Comparison of ENCODE assay signal across 28 mouse cellular contexts in genomic region chr10:82741354-82741753, GRCm38 (mm10). TPM values are rescaled to one million over a fixed set of nuclear protein-coding genes. Genes with fewer than 3 reads are reported as not detected.
DNase-seq lines count a peak whose midpoint lies in the region; ATAC-seq and TF ChIP-seq lines count a peak whose summit lies in the region.
"Had no signal": no experiment of that assay in that cellular context is flagged by ENCODE, and none has a peak within 500 bp of the region (broad histone marks: within the 10 kb centered on the region; RNA-seq: fewer than 3 reads in every experiment).

No protein-coding gene starts in this region.

- peak overlapping the region; percentile 89 for H3K27ac ChIP-seq in kidney, adult 2 months (ENCODE audit: insufficient read depth, low read depth, low read length)
- no peak overlapping the region for H3K27ac ChIP-seq in midbrain, postnatal 0 days (ENCODE audit: low read depth, low read length)
- no peak overlapping the region for H3K27ac ChIP-seq in midbrain, embryonic 16.5 days (ENCODE audit: low read length)
- H3K27ac ChIP-seq: embryonic facial prominence, embryonic 12.5 days; heart, embryonic 13.5 days; limb, embryonic 12.5 days; liver, embryonic 14.5 days; lung, embryonic 15.5 days; midbrain, embryonic 10.5 days; midbrain, embryonic 15.5 days; neural tube, embryonic 12.5 days had no signal

- peaks cover under 1% of the 10 kb centered on the region for H3K36me3 ChIP-seq in kidney, adult 2 months (ENCODE audit: control insufficient read depth, insufficient read depth, low read length)
- peaks cover 21% of the 10 kb centered on the region for H3K36me3 ChIP-seq in midbrain, postnatal 0 days (ENCODE audit: insufficient read depth, low read length)
- peaks cover 9% of the 10 kb centered on the region; the same call in 1 of the 2 replicates for H3K36me3 ChIP-seq in midbrain, embryonic 16.5 days (ENCODE audit: control insufficient read depth, insufficient read depth, low read length)

- peak; percentile 25 for DNase-seq in cerebellum, adult 11-12 months
- DNase-seq in cerebellum, adult 11 months = no peak
- peak; percentile 26 to 43 for DNase-seq in cerebellum, postnatal 36 days
- no peak for DNase-seq in cerebellum, adult 8-10 months
- DNase-seq in kidney, adult 2 months = no peak
- no peak for DNase-seq in kidney, adult 18-20 months
- DNase-seq in midbrain, postnatal 0 days (ENCODE audit: low spot score) = peak; percentile 42
- DNase-seq: adrenal gland, adult 8-10 months; embryo, embryonic 11 days; gastrocnemius, postnatal 10 days; heart, postnatal 10 days; layer of hippocampus, adult 9-11 months; right cerebral cortex, adult 18-20 months; spleen, adult 18-20 months; thymus, postnatal 14 days had no signal

- no peak for ATAC-seq in midbrain, postnatal 0 days (ENCODE audit: low FRiP score)
- no peak for ATAC-seq in midbrain, embryonic 16.5 days
- ATAC-seq: activated CD4-positive, CD25-positive, alpha-beta regulatory T cell, adult 4 months; intestine, embryonic 16.5 days; midbrain, embryonic 15.5 days had no signal

- no peak overlapping the region for H3K9ac ChIP-seq in midbrain, postnatal 0 days (replicated peaks; ENCODE audit: low read length, poor library complexity, severe bottlenecking)
- H3K9ac ChIP-seq in midbrain, embryonic 16.5 days (ENCODE audit: low read depth, low read length) = no peak overlapping the region
- H3K9ac ChIP-seq: embryonic facial prominence, embryonic 12.5 days; heart, embryonic 13.5 days; limb, embryonic 12.5 days; liver, embryonic 14.5 days; lung, embryonic 15.5 days; midbrain, embryonic 15.5 days; neural tube, embryonic 12.5 days had no signal

- H3K4me2 ChIP-seq in midbrain, postnatal 0 days (ENCODE audit: low read depth, low read length, poor library complexity, severe bottlenecking) = no peak overlapping the region
- no peak overlapping the region for H3K4me2 ChIP-seq in midbrain, embryonic 16.5 days (ENCODE audit: low read length)
- H3K4me2 ChIP-seq: embryonic facial prominence, embryonic 12.5 days; heart, embryonic 13.5 days; limb, embryonic 12.5 days; lung, embryonic 15.5 days; midbrain, embryonic 15.5 days; neural tube, embryonic 12.5 days had no signal

- no peak for TF ChIP-seq CTCF in kidney, adult 2 months (conservative IDR thresholded peaks at IDR 0.05; ENCODE audit: insufficient read depth, insufficient read length, low read depth, low read length)
- TF ChIP-seq CTCF in midbrain, postnatal 0 days (IDR thresholded peaks at IDR 0.05) = no peak

- H3K4me1 ChIP-seq in kidney, adult 2 months (ENCODE audit: control insufficient read depth, insufficient read depth, low read length) = peaks cover 11% of the 10 kb centered on the region; the same call in 1 of the 2 replicates
- H3K4me1 ChIP-seq in midbrain, postnatal 0 days (ENCODE audit: insufficient read depth, low read length) = no peaks in the 10 kb centered on the region
- no peaks in the 10 kb centered on the region for H3K4me1 ChIP-seq in midbrain, embryonic 16.5 days (ENCODE audit: control insufficient read depth, insufficient read depth, low read length)
- H3K4me1 ChIP-seq: embryonic facial prominence, embryonic 12.5 days; heart, embryonic 13.5 days; limb, embryonic 12.5 days; lung, embryonic 15.5 days; midbrain, embryonic 10.5 days; midbrain, embryonic 15.5 days; neural tube, embryonic 12.5 days had no signal

- no peaks in the 10 kb centered on the region for H3K27me3 ChIP-seq in kidney, adult 2 months (replicated peaks; ENCODE audit: control insufficient read depth, insufficient read depth, low read length)
- H3K27me3 ChIP-seq in midbrain, postnatal 0 days (ENCODE audit: insufficient read depth, low read length) = no peaks in the 10 kb centered on the region
- no peaks in the 10 kb centered on the region for H3K27me3 ChIP-seq in midbrain, embryonic 16.5 days (ENCODE audit: control insufficient read depth, insufficient read depth, low read depth, low read length)
- H3K27me3 ChIP-seq: CH12.LX; embryonic facial prominence, embryonic 12.5 days; heart, embryonic 13.5 days; limb, embryonic 12.5 days; lung, embryonic 15.5 days; midbrain, embryonic 15.5 days; neural tube, embryonic 12.5 days had no signal

- no peak for TF ChIP-seq POLR2A in kidney, adult 2 months (IDR thresholded peaks at IDR 0.05; ENCODE audit: low read depth, low read length)

- H3K9me3 ChIP-seq in midbrain, postnatal 0 days (ENCODE audit: low read length) = no peaks in the 10 kb centered on the region
- no peaks in the 10 kb centered on the region for H3K9me3 ChIP-seq in midbrain, embryonic 16.5 days (replicated peaks; ENCODE audit: control insufficient read depth, low read length, poor library complexity, severe bottlenecking)
- H3K9me3 ChIP-seq: embryonic facial prominence, embryonic 12.5 days; heart, embryonic 13.5 days; limb, embryonic 12.5 days; lung, embryonic 15.5 days; midbrain, embryonic 10.5 days; midbrain, embryonic 15.5 days; neural tube, embryonic 12.5 days had no signal

- no peak overlapping the region for H3K4me3 ChIP-seq in kidney, adult 2 months (ENCODE audit: insufficient read depth, low read depth, low read length)
- H3K4me3 ChIP-seq in midbrain, postnatal 0 days (ENCODE audit: low read depth, low read length) = no peak overlapping the region
- no peak overlapping the region for H3K4me3 ChIP-seq in midbrain, embryonic 16.5 days (ENCODE audit: low read depth, low read length)
- H3K4me3 ChIP-seq: embryonic facial prominence, embryonic 12.5 days; heart, embryonic 13.5 days; limb, embryonic 12.5 days; lung, embryonic 15.5 days; midbrain, embryonic 10.5 days; midbrain, embryonic 15.5 days; myocyte; neural tube, embryonic 12.5 days had no signal

- WGBS in kidney, adult 2 months = 79% methylated on average over 8 of the region's 8 CpGs
- 65% methylated on average over 8 of the region's 8 CpGs for WGBS in midbrain, postnatal 0 days
- 73% methylated on average over 8 of the region's 8 CpGs for WGBS in midbrain, embryonic 16.5 days

RNA-seq across cellular contexts. Expression of gene Nfyb, which starts 22.6 kb away (rescaled TPM):
- 9.1 and 10.1 TPM in 2 replicates for polyA plus RNA-seq in kidney, adult 2 months (2012; rRNA removed)
- total RNA-seq in midbrain, postnatal 0 days (2014; rRNA removed) = 40.8 and 44.0 TPM in 2 replicates
- polyA plus RNA-seq in midbrain, postnatal 0 days (2015; fragmentation: Nextera tagmentation; extraction: Ambion mirVana) = 24.1 and 26.5 TPM in 2 replicates
- polyA plus RNA-seq in midbrain, embryonic 16.5 days (2015; fragmentation: Nextera tagmentation; extraction: Ambion mirVana) = 44.5 and 55.2 TPM in 2 replicates

RNA-seq across cellular contexts. Expression of gene Hcfc2, which starts 45.4 kb away (rescaled TPM):
- polyA plus RNA-seq in kidney, adult 2 months (2012; rRNA removed) = 7.6 and 8.1 TPM in 2 replicates
- 26.9 and 27.2 TPM in 2 replicates for total RNA-seq in midbrain, postnatal 0 days (2014; rRNA removed)
- polyA plus RNA-seq in midbrain, postnatal 0 days (2015; fragmentation: Nextera tagmentation; extraction: Ambion mirVana) = 27.0 and 28.4 TPM in 2 replicates
- polyA plus RNA-seq in midbrain, embryonic 16.5 days (2015; fragmentation: Nextera tagmentation; extraction: Ambion mirVana) = 39.2 and 47.9 TPM in 2 replicates

RNA-seq across cellular contexts. Expression of gene Glt8d2, which starts 50.9 kb away (rescaled TPM):
- polyA plus RNA-seq in kidney, adult 2 months (2012; rRNA removed) = 0.94 and 2.4 TPM in 2 replicates
- 0.85 and 2.2 TPM in 2 replicates for total RNA-seq in midbrain, postnatal 0 days (2014; rRNA removed)
- polyA plus RNA-seq in midbrain, postnatal 0 days (2015; fragmentation: Nextera tagmentation; extraction: Ambion mirVana) = 1.1 and 1.6 TPM in 2 replicates
- polyA plus RNA-seq in midbrain, embryonic 16.5 days (2015; fragmentation: Nextera tagmentation; extraction: Ambion mirVana) = 0.63 and 0.68 TPM in 2 replicates
- total RNA-seq: CH12.LX had no signal

Comparison
In these comparisons a context has a peak if more than half of its experiments do, and no peak if none do; other contexts are left out.
1. DNase-seq: peak in cerebellum, adult 11-12 months (single experiment), cerebellum, postnatal 36 days (2 of 2) and midbrain, postnatal 0 days (single experiment); none in cerebellum, adult 11 months (single experiment), cerebellum, adult 8-10 months (single experiment), kidney, adult 2 months (single experiment) and kidney, adult 18-20 months (single experiment).